Mouse (Mus musculus) G1E (cell line): ENCODE data around the gene Mtap. TPM values are rescaled to one million over a fixed set of nuclear protein-coding genes. Genes with fewer than 3 reads are reported as not detected.

Experiments
- ATAC-seq: 2 replicates; pipeline ENCODE4 v1.8.0; 2016; ENCODE audit warnings: mild to moderate bottlenecking; ENCODE audit not compliant: insufficient number of reproducible peaks, poor library complexity, low FRiP score, severe bottlenecking; ENCODE audit errors: extremely low read depth
- DNase-seq: peaks from one replicate; pipeline ENCODE4 v3.0.0; 2012; ENCODE audit warnings: low spot score
- H3K27me3 ChIP-seq: 2 replicates; pipeline ENCODE4 v1.6.1; 2012; ENCODE audit warnings: mild to moderate bottlenecking, low read length, inconsistent platforms; ENCODE audit not compliant: insufficient read depth
- H3K36me3 ChIP-seq: replicated peaks from 2 replicates; pipeline ENCODE3; 2012; ENCODE audit warnings: mild to moderate bottlenecking, inconsistent platforms
- H3K4me1 ChIP-seq: 2 replicates; pipeline ENCODE4 v1.6.1; 2012; ENCODE audit warnings: low read depth, low read length, inconsistent platforms, mixed read lengths; ENCODE audit not compliant: insufficient read depth
- H3K4me3 ChIP-seq: 2 replicates; pipeline ENCODE4 v1.5.1; 2012; ENCODE audit warnings: low read depth, mild to moderate bottlenecking, inconsistent platforms, low read length, moderate library complexity, mixed read lengths
- H3K9me3 ChIP-seq: replicated peaks from 2 replicates; pipeline ENCODE4 v1.6.1; 2012; ENCODE audit warnings: inconsistent platforms
- CTCF ChIP-seq: IDR thresholded peaks from 2 replicates; pipeline ENCODE4 v1.5.1; 2012; ENCODE audit warnings: low read depth, low read length, inconsistent platforms, mixed read lengths
- GATA1 ChIP-seq: IDR thresholded peaks from 2 replicates; pipeline ENCODE4 v1.6.1; 2012; ENCODE audit warnings: borderline replicate concordance, low read length, inconsistent platforms, mixed read lengths
- GATA2 ChIP-seq: IDR thresholded peaks from 2 replicates; pipeline ENCODE4 v1.6.1; 2012; ENCODE audit warnings: low read depth, low read length, inconsistent platforms, borderline replicate concordance
- POLR2AphosphoS5 ChIP-seq: IDR thresholded peaks from 2 replicates; pipeline ENCODE4 v1.6.1; 2012; ENCODE audit warnings: low read depth, low read length, inconsistent platforms; ENCODE audit not compliant: insufficient replicate concordance
- TAL1 ChIP-seq: conservative IDR thresholded peaks from 2 replicates; pipeline ENCODE4 v1.6.1; 2012; ENCODE audit warnings: low read depth, low read length, inconsistent platforms, mixed read lengths
- polyA plus RNA-seq: library from polyadenylated mRNA; stranded (reverse); fragments of >175 nt; gene quantifications from 2 replicates; pipeline ENCODE4 v1.2.3, GENCODE M21; 2012
- total RNA-seq, 2 experiments: library from RNA; stranded (forward) in 1 of 2; stranded (reverse) in 1 of 2; fragments of 200-1000 nt in 1 of 2; fragments of >200 nt in 1 of 2; fragmentation: Nextera tagmentation in 1 of 2; gene quantifications; 2 replicates each; pipeline ENCODE4 v1.2.3; 2014 to 2017

The Mtap gene
- total and polyA plus RNA-seq, 3 experiments: 0.27 TPM; not detected in 2

GRCm38 (mm10) chr4:89168877-89169276 is 32.0 kb downstream of the Mtap start:
- DNase-seq: no peak
- Histone ChIP-seq H3K36me3 (no peaks in the 10 kb centered on the region), H3K27me3 (no peaks in the 10 kb centered on the region), H3K9me3 (peaks cover 49% of the 10 kb centered on the region), H3K4me3 (no peak overlapping the region), H3K4me1 (no peaks in the 10 kb centered on the region)
- ATAC-seq: no peak
- no peak for TF ChIP-seq TAL1
- no peak for TF ChIP-seq GATA1
- no peak for TF ChIP-seq CTCF
- no peak for TF ChIP-seq GATA2
- TF ChIP-seq POLR2AphosphoS5: no peak

- Histone ChIP-seq H3K9me3 (peaks cover 47% of the 10 kb centered on the region), H3K27me3 (no peaks in the 10 kb centered on the region), H3K4me1 (no peaks in the 10 kb centered on the region), H3K36me3 (no peaks in the 10 kb centered on the region), H3K4me3 (no peak overlapping the region)
- ATAC-seq (no peak), DNase-seq (no peak)
- TF ChIP-seq CTCF: no peak
- TF ChIP-seq TAL1: no peak
- TF ChIP-seq POLR2AphosphoS5: no peak
- TF ChIP-seq GATA1: no peak
- TF ChIP-seq GATA2: no peak
Observed at GRCm38 (mm10) chr4:89169739-89170138, 32.8 kb downstream of the Mtap start.

GRCm38 (mm10) chr4:89170931-89171330 is 34.0 kb downstream of the Mtap start:
- H3K9me3 ChIP-seq: peaks cover 52% of the 10 kb centered on the region
- no peaks in the 10 kb centered on the region for H3K27me3 ChIP-seq
- ATAC-seq: no peak
- H3K4me3 ChIP-seq: no peak overlapping the region
- TF ChIP-seq TAL1: no peak
- no peak for TF ChIP-seq POLR2AphosphoS5
- TF ChIP-seq GATA1: no peak
- TF ChIP-seq CTCF: no peak
- TF ChIP-seq GATA2: no peak
- no peak for DNase-seq
- no peaks in the 10 kb centered on the region for H3K4me1 ChIP-seq
- H3K36me3 ChIP-seq: no peaks in the 10 kb centered on the region

GRCm38 (mm10) chr4:89172873-89173605 is 36.1 kb downstream of the Mtap start:
- Histone ChIP-seq H3K27me3 (no peaks in the 10 kb centered on the region), H3K4me1 (no peaks in the 10 kb centered on the region), H3K4me3 (no peak overlapping the region), H3K9me3 (peaks cover 53% of the 10 kb centered on the region), H3K36me3 (no peaks in the 10 kb centered on the region)
- ATAC-seq: no peak
- TF ChIP-seq TAL1 (no peak), CTCF (no peak), GATA1 (no peak), POLR2AphosphoS5 (no peak), GATA2 (no peak)
- no peak for DNase-seq

- H3K27me3 ChIP-seq: no peaks in the 10 kb centered on the region
- no peak for DNase-seq
- H3K4me3 ChIP-seq: no peak overlapping the region
- no peaks in the 10 kb centered on the region for H3K36me3 ChIP-seq
- H3K4me1 ChIP-seq: no peaks in the 10 kb centered on the region
- peaks cover 56% of the 10 kb centered on the region for H3K9me3 ChIP-seq
- no peak for ATAC-seq
- TF ChIP-seq POLR2AphosphoS5: no peak
- TF ChIP-seq CTCF: no peak
- no peak for TF ChIP-seq GATA1
- TF ChIP-seq TAL1: no peak
- TF ChIP-seq GATA2: no peak
Observed at GRCm38 (mm10) chr4:89177514-89178307, 40.8 kb downstream of the Mtap start.

GRCm38 (mm10) chr4:89180121-89180520 is 43.2 kb downstream of the Mtap start:
- no peaks in the 10 kb centered on the region for H3K36me3 ChIP-seq
- H3K27me3 ChIP-seq: no peaks in the 10 kb centered on the region
- H3K4me3 ChIP-seq: no peak overlapping the region
- no peak for DNase-seq
- no peak for ATAC-seq
- TF ChIP-seq GATA2: no peak
- TF ChIP-seq CTCF: no peak
- TF ChIP-seq POLR2AphosphoS5: no peak
- TF ChIP-seq GATA1: no peak
- no peak for TF ChIP-seq TAL1
- no peaks in the 10 kb centered on the region for H3K4me1 ChIP-seq
- H3K9me3 ChIP-seq: peaks cover 43% of the 10 kb centered on the region
